Mouse (Mus musculus) olfactory bulb, adult 2 months (tissue): Measurements from ENCODE around the gene Prpf39.

Experiments used
- CTCF ChIP-seq: fragments of 200-500 bp; IDR thresholded peaks from 2 replicates; pipeline ENCODE4 v1.5.1; 2012; ENCODE audit warnings: low read depth, mild to moderate bottlenecking, low read length, moderate library complexity; ENCODE audit not compliant: insufficient read depth
- POLR2A ChIP-seq: fragments of 200-500 bp; IDR thresholded peaks from 2 replicates; pipeline ENCODE4 v1.6.1; 2012; ENCODE audit warnings: mild to moderate bottlenecking, low read depth, low read length, moderate library complexity; ENCODE audit not compliant: insufficient read depth

- peak; percentile 87 for TF ChIP-seq POLR2A
- no peak for TF ChIP-seq CTCF
These were observed at the start of gene Prpf39 for GRCm38 (mm10) chr12:65036190-65036870.
